Mouse (Mus musculus): ENCODE data around the gene Zyx.

The Zyx gene

GRCm38 (mm10) chr6:42349426-42350020 lies at the start of gene Zyx:
TSS of gene Zyx (plus strand) at chr6:42349630.
- DNase-seq (ENCODE audit: low spot score), result peak; percentile 96

GRCm38 (mm10) chr6:42309816-42310378 lies 39.5 kb upstream of the Zyx start:
- DNase-seq (ENCODE audit: low spot score), result no peak

GRCm38 (mm10) chr6:42310427-42311053 lies 38.9 kb upstream of the Zyx start:
- no peak for DNase-seq (ENCODE audit: low spot score)

- DNase-seq (ENCODE audit: low spot score), result no peak
Observed at GRCm38 (mm10) chr6:42318293-42318692, 31.1 kb upstream of the Zyx start.

- no peak for DNase-seq (ENCODE audit: low spot score)
Observed at GRCm38 (mm10) chr6:42323371-42324066, 25.9 kb upstream of the Zyx start.

- DNase-seq (ENCODE audit: low spot score), result peak; percentile 51
Observed at GRCm38 (mm10) chr6:42324067-42324481, 25.4 kb upstream of the Zyx start.

GRCm38 (mm10) chr6:42324482-42325267 lies 24.8 kb upstream of the Zyx start, which contains the start of gene Fam131b:
TSS of gene Fam131b (minus strand) at chr6:42324643.
- peak; percentile 51 for DNase-seq (ENCODE audit: low spot score)

GRCm38 (mm10) chr6:42325268-42325609 lies 24.2 kb upstream of the Zyx start:
- peak; percentile 84 for DNase-seq (ENCODE audit: low spot score)

GRCm38 (mm10) chr6:42326509-42326908 lies 22.9 kb upstream of the Zyx start:
- DNase-seq (ENCODE audit: low spot score), result no peak

- DNase-seq (ENCODE audit: low spot score), result no peak
Observed at GRCm38 (mm10) chr6:42328757-42329156, 20.7 kb upstream of the Zyx start.

GRCm38 (mm10) chr6:42330216-42330615 lies 19.2 kb upstream of the Zyx start:
- no peak for DNase-seq (ENCODE audit: low spot score)

- no peak for DNase-seq (ENCODE audit: low spot score)
Observed at GRCm38 (mm10) chr6:42330946-42331345, 18.5 kb upstream of the Zyx start.

GRCm38 (mm10) chr6:42339189-42339588 lies 10.2 kb upstream of the Zyx start:
- DNase-seq (ENCODE audit: low spot score), result no peak

GRCm38 (mm10) chr6:42339981-42340380 lies 9.4 kb upstream of the Zyx start:
- DNase-seq (ENCODE audit: low spot score), result no peak

GRCm38 (mm10) chr6:42342171-42342570 lies 7.3 kb upstream of the Zyx start:
- no peak for DNase-seq (ENCODE audit: low spot score)

- DNase-seq (ENCODE audit: low spot score), result no peak
Observed at GRCm38 (mm10) chr6:42343361-42344120, 5.9 kb upstream of the Zyx start.

- DNase-seq (ENCODE audit: low spot score), result no peak
Observed at GRCm38 (mm10) chr6:42344255-42344654, 5.2 kb upstream of the Zyx start.

GRCm38 (mm10) chr6:42348281-42349005 lies 987 bp upstream of the Zyx start:
- DNase-seq (ENCODE audit: low spot score), result no peak

GRCm38 (mm10) chr6:42349006-42349425 lies 414 bp upstream of the Zyx start:
- DNase-seq (ENCODE audit: low spot score), result peak; percentile 83

Measured in testis, postnatal 10 days (tissue).